Comparison of ENCODE assay signal across 15 mouse cellular contexts in the genomic region with DNA sequence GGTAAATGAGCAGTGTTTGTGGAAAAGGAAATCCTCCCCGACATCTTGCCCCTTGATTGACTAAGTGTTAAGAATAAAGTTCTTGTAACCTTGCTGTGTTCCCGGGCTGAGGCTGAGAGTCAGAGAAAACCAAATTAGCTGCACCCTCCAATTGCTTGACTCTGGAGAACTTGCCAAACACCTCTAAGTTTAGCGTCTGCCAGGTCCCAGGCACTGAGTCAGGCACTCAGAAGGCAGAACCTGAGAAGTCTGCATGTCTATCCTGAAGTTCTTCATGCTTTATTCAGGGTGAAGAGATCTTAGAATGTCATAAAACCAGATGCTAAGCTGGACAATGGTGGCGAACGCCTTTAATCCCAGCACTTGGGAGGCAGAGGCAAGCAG. TPM values are rescaled to one million over a fixed set of nuclear protein-coding genes. Genes with fewer than 3 reads are reported as not detected.
DNase-seq lines count a peak whose midpoint lies in the region; ATAC-seq lines count a peak whose summit lies in the region.
"Had no signal": no experiment of that assay in that cellular context is flagged by ENCODE, and none has a peak within 500 bp of the region (broad histone marks: within the 10 kb centered on the region; RNA-seq: fewer than 3 reads in every experiment).

No protein-coding gene starts in this region.

- DNase-seq in heart, embryonic 10.5 days (ENCODE audit: low spot score) = no peak
- DNase-seq in heart, postnatal 25 days (ENCODE audit: low spot score) = no peak
- DNase-seq in lung, postnatal 36 days = peak; percentile 18
- no peak for DNase-seq in lung, postnatal 25 days (ENCODE audit: low spot score)
- DNase-seq in limb, embryonic 10.5 days (ENCODE audit: low spot score) = no peak
- no peak for DNase-seq in retina, embryonic 14.5 days (ENCODE audit: low spot score)
- DNase-seq in ovary, postnatal 14 days (ENCODE audit: low spot score) = no peak
- DNase-seq: cerebellum, adult 18-20 months; forebrain, postnatal 0 days; spleen, adult 18-20 months; thymus, postnatal 4 days had no signal

- no peak overlapping the region for H3K4me3 ChIP-seq in heart, embryonic 10.5 days
- no peak overlapping the region for H3K4me3 ChIP-seq in heart, embryonic 16.5 days (ENCODE audit: low read length)
- H3K4me3 ChIP-seq in limb, embryonic 10.5 days = no peak overlapping the region

- no peak for ATAC-seq in heart, embryonic 16.5 days (replicated peaks; ENCODE audit: extremely low read depth, insufficient read depth, low FRiP score)
- ATAC-seq: CD4-positive, CD25-positive, alpha-beta regulatory T cell, adult 4 months; forebrain, postnatal 0 days had no signal

- H3K27me3 ChIP-seq in heart, embryonic 10.5 days (ENCODE audit: insufficient read depth, poor library complexity, severe bottlenecking) = no peaks in the 10 kb centered on the region
- H3K27me3 ChIP-seq in heart, embryonic 16.5 days (ENCODE audit: control insufficient read depth, insufficient read depth, low read length) = no peaks in the 10 kb centered on the region
- H3K27me3 ChIP-seq in limb, embryonic 10.5 days (ENCODE audit: low read depth, poor library complexity, severe bottlenecking) = peaks cover 25% of the 10 kb centered on the region

- intact Hi-C loops in heart, postnatal 25 days (cut with DNase I) = loop anchor here (2.0 kb wide), 1 partner anchor 36 kb away; a partner anchor contains a TSS

- no peak overlapping the region for H3K4me2 ChIP-seq in heart, embryonic 16.5 days (ENCODE audit: low read depth, low read length)

- WGBS in heart, embryonic 10.5 days = 44% methylated on average over 5 of the region's 5 CpGs
- WGBS in heart, embryonic 16.5 days = 56% methylated on average over 5 of the region's 5 CpGs
- WGBS in limb, embryonic 10.5 days = 64% methylated on average over 5 of the region's 5 CpGs

- no peaks in the 10 kb centered on the region for H3K36me3 ChIP-seq in heart, embryonic 10.5 days
- H3K36me3 ChIP-seq in heart, embryonic 16.5 days (ENCODE audit: control insufficient read depth, insufficient read depth) = no peaks in the 10 kb centered on the region
- H3K36me3 ChIP-seq in limb, embryonic 10.5 days = no peaks in the 10 kb centered on the region

- H3K4me1 ChIP-seq in heart, embryonic 10.5 days = peaks cover 62% of the 10 kb centered on the region
- H3K4me1 ChIP-seq in heart, embryonic 16.5 days (ENCODE audit: control insufficient read depth, insufficient read depth, low read length) = peaks cover 24% of the 10 kb centered on the region
- H3K4me1 ChIP-seq in limb, embryonic 10.5 days = peaks cover 69% of the 10 kb centered on the region

- no peaks in the 10 kb centered on the region for H3K9me3 ChIP-seq in heart, embryonic 10.5 days
- H3K9me3 ChIP-seq in heart, embryonic 16.5 days (replicated peaks; ENCODE audit: control insufficient read depth, low read length) = no peaks in the 10 kb centered on the region
- H3K9me3 ChIP-seq in limb, embryonic 10.5 days (replicated peaks) = no peaks in the 10 kb centered on the region

- H3K27ac ChIP-seq in heart, embryonic 10.5 days = peak overlapping the region; percentile 39; the same call in 1 of the 2 replicates
- peak overlapping the region; percentile 71 for H3K27ac ChIP-seq in heart, embryonic 16.5 days (ENCODE audit: low read length)
- 0 out of 2 replicates have a peak overlapping the region, but pooled peaks have one; percentile 36 for H3K27ac ChIP-seq in limb, embryonic 10.5 days
- H3K27ac ChIP-seq: liver, embryonic 14.5 days had no signal

- no peak overlapping the region for H3K9ac ChIP-seq in heart, embryonic 16.5 days (ENCODE audit: low read length)
- H3K9ac ChIP-seq: forebrain, postnatal 0 days; liver, embryonic 14.5 days had no signal

RNA-seq across cellular contexts. Expression of a gene that starts 9.6 kb away (rescaled TPM):
- polyA plus RNA-seq in heart, embryonic 10.5 days (2016; fragmentation: Nextera tagmentation; extraction: Ambion mirVana) = 15.1 and 31.1 TPM in 2 replicates
- 10 to 100 TPM in 1 of 2 experiments, 1 to 10 TPM in 1; 8.4 to 10.3 TPM for total RNA-seq in heart, postnatal 25 days (2021)
- polyA plus RNA-seq in heart, embryonic 16.5 days (2015; fragmentation: Nextera tagmentation; extraction: Ambion mirVana) = 30.2 and 33.0 TPM in 2 replicates
- 4.6 and 7.6 TPM in 2 replicates for polyA plus RNA-seq in limb, embryonic 10.5 days (2016; fragmentation: Nextera tagmentation; extraction: Ambion mirVana)

RNA-seq across cellular contexts. Expression of a gene that starts 36.4 kb away (rescaled TPM):
- 13.2 and 17.3 TPM in 2 replicates for polyA plus RNA-seq in heart, embryonic 10.5 days (2016; fragmentation: Nextera tagmentation; extraction: Ambion mirVana)
- 10 to 100 TPM; 21.6 to 34.8 TPM for total RNA-seq in heart, postnatal 25 days (2021)
- 13.7 and 15.5 TPM in 2 replicates for polyA plus RNA-seq in heart, embryonic 16.5 days (2015; fragmentation: Nextera tagmentation; extraction: Ambion mirVana)
- 5.8 and 6.2 TPM in 2 replicates for polyA plus RNA-seq in limb, embryonic 10.5 days (2016; fragmentation: Nextera tagmentation; extraction: Ambion mirVana)
- polyA plus RNA-seq: CD4-positive, CD25-positive, alpha-beta regulatory T cell, adult 4 months had no signal

RNA-seq across cellular contexts. Expression of a gene that starts 57.7 kb away (rescaled TPM):
- polyA plus RNA-seq in heart, embryonic 10.5 days (2016; fragmentation: Nextera tagmentation; extraction: Ambion mirVana) = 0.71 and 1.9 TPM in 2 replicates
- total RNA-seq in heart, postnatal 25 days (2021) = 1 to 10 TPM in 1 of 2 experiments, under 1 TPM in 1; 0.98 to 1.4 TPM
- polyA plus RNA-seq in heart, embryonic 16.5 days (2015; fragmentation: Nextera tagmentation; extraction: Ambion mirVana) = 1.2 and 1.3 TPM in 2 replicates
- polyA plus RNA-seq in limb, embryonic 10.5 days (2016; fragmentation: Nextera tagmentation; extraction: Ambion mirVana) = 0.64 and 0.79 TPM in 2 replicates
- total RNA-seq: monocyte, adult 5-6 weeks had no signal
